In the genomic region with DNA sequence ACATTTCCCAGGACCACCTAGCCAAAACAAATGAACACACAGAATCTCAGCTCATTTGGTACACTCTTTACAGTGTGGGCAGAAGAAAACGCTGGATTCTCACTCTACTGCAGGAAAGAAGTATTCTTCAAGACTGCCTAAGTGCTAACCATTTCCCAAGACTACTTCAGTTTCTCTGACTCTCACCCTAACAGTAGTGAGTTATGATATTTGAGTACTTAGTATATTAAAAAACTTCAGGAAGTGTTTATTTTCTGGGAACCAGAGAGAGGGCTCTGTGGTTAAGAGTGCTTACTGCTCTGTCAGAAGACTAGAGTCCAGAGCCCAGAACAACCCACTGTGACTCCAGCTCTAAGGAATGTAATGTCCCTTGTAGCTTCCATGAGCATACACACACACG, we compare ENCODE assay signal across 24 mouse cellular contexts.
"Had no signal": no experiment of that assay in that cellular context is flagged by ENCODE, and none has a peak within 500 bp of the region (broad histone marks: within the 10 kb centered on the region; RNA-seq: fewer than 3 reads in every experiment).

No protein-coding gene starts in this region.

- H3K4me2 ChIP-seq: heart, embryonic 11.5 days; heart, embryonic 13.5 days; heart, embryonic 15.5 days; hindbrain, embryonic 13.5 days; hindbrain, embryonic 15.5 days; kidney, embryonic 15.5 days; limb, embryonic 13.5 days had no signal

- H3K27me3 ChIP-seq: heart, embryonic 13.5 days; heart, embryonic 15.5 days; hindbrain, embryonic 13.5 days; hindbrain, embryonic 15.5 days; kidney, embryonic 15.5 days; limb, embryonic 13.5 days had no signal

- H3K9ac ChIP-seq: heart, embryonic 13.5 days; heart, embryonic 15.5 days; hindbrain, embryonic 13.5 days; hindbrain, embryonic 15.5 days; kidney, embryonic 15.5 days; limb, embryonic 13.5 days had no signal

- H3K4me3 ChIP-seq: heart, adult 2 months; heart, embryonic 13.5 days; heart, embryonic 15.5 days; hindbrain, embryonic 13.5 days; hindbrain, embryonic 15.5 days; kidney, embryonic 15.5 days; limb, embryonic 13.5 days had no signal

- H3K4me1 ChIP-seq: heart, embryonic 13.5 days; heart, embryonic 15.5 days; hindbrain, embryonic 13.5 days; hindbrain, embryonic 15.5 days; kidney, embryonic 15.5 days; limb, embryonic 13.5 days had no signal

- ATAC-seq: hindbrain, postnatal 0 days; intestine, embryonic 16.5 days had no signal

- H3K9me3 ChIP-seq: heart, embryonic 15.5 days; hindbrain, embryonic 15.5 days; kidney, embryonic 15.5 days; limb, embryonic 13.5 days had no signal

- H3K36me3 ChIP-seq: heart, embryonic 13.5 days; heart, embryonic 15.5 days; hindbrain, embryonic 13.5 days; hindbrain, embryonic 15.5 days; kidney, embryonic 15.5 days; limb, embryonic 13.5 days had no signal

- DNase-seq: gastrocnemius, postnatal 14 days; gastrocnemius, postnatal 36 days; heart, adult 11 months; heart, adult 2 months; heart, postnatal 14 days; heart, postnatal 36 days; kidney, adult 11 months; kidney, adult 2 months; kidney, adult 9 months; kidney, postnatal 14 days; kidney, postnatal 36 days; layer of hippocampus, adult 9-11 months; layer of hippocampus, postnatal 36 days; left cerebral cortex, postnatal 4 days had no signal

- H3K27ac ChIP-seq: heart, adult 2 months; heart, embryonic 13.5 days; heart, embryonic 15.5 days; hindbrain, embryonic 13.5 days; hindbrain, embryonic 15.5 days; hindbrain, postnatal 0 days; kidney, embryonic 15.5 days; kidney, postnatal 0 days; limb, embryonic 13.5 days had no signal
